Mouse (Mus musculus): ENCODE results near the gene Mphosph6. TPM values are rescaled to one million over a fixed set of nuclear protein-coding genes. Genes with fewer than 3 reads are reported as not detected.

Gene Mphosph6
- polyA plus RNA-seq, 1 experiment from 2014 or later, result 17.2 TPM

- 36% methylated on average over 2 of the region's 2 CpGs for WGBS (ENCODE audit: insufficient replicate concordance)
- TF ChIP-seq CTCF (IDR thresholded peaks at IDR 0.05; ENCODE audit: low read depth) (peak; percentile 44), EP300 (IDR thresholded peaks at IDR 0.05; ENCODE audit: low read depth) (no peak)
- Histone ChIP-seq H3K27me3 (ENCODE audit: insufficient read depth, low read length) (no peaks in the 10 kb centered on the region), H3K4me2 (ENCODE audit: low read depth, low read length) (no peak overlapping the region), H3K4me3 (ENCODE audit: low read depth, low read length) (no peak overlapping the region), H3K36me3 (replicated peaks; ENCODE audit: insufficient read depth, low read length) (no peaks in the 10 kb centered on the region), H3K27ac (ENCODE audit: low read depth) (no peak overlapping the region), H3K9me3 (ENCODE audit: low read length) (no peaks in the 10 kb centered on the region), H3K9ac (replicated peaks) (no peak overlapping the region), H3K4me1 (ENCODE audit: insufficient read depth) (no peaks in the 10 kb centered on the region)
- no peak for DNase-seq
- peak; percentile 17; the same call in 1 of the 2 replicates for ATAC-seq
These were observed 29.1 kb downstream of the Mphosph6 start for GRCm38 (mm10) chr8:117772597-117772996.

GRCm38 (mm10) chr8:117772126-117772525, 29.6 kb downstream of the Mphosph6 start:
- Histone ChIP-seq H3K9ac (replicated peaks) (no peak overlapping the region), H3K27ac (ENCODE audit: low read depth) (no peak overlapping the region), H3K4me3 (ENCODE audit: low read depth, low read length) (no peak overlapping the region), H3K4me2 (ENCODE audit: low read depth, low read length) (no peak overlapping the region), H3K4me1 (ENCODE audit: insufficient read depth) (no peaks in the 10 kb centered on the region), H3K27me3 (ENCODE audit: insufficient read depth, low read length) (no peaks in the 10 kb centered on the region), H3K36me3 (replicated peaks; ENCODE audit: insufficient read depth, low read length) (no peaks in the 10 kb centered on the region), H3K9me3 (ENCODE audit: low read length) (no peaks in the 10 kb centered on the region)
- ATAC-seq (no peak), DNase-seq (peak; percentile 58)
- whole genome bisulfite sequencing (ENCODE audit: insufficient replicate concordance), result 63% methylated on average over 2 of the region's 2 CpGs
- TF ChIP-seq CTCF (IDR thresholded peaks at IDR 0.05; ENCODE audit: low read depth) (peak; percentile 87), EP300 (IDR thresholded peaks at IDR 0.05; ENCODE audit: low read depth) (no peak)

GRCm38 (mm10) chr8:117771115-117771836, 30.5 kb downstream of the Mphosph6 start:
- Histone ChIP-seq H3K4me3 (ENCODE audit: low read depth, low read length) (no peak overlapping the region), H3K9ac (replicated peaks) (no peak overlapping the region), H3K4me2 (ENCODE audit: low read depth, low read length) (peak overlapping the region; percentile 29; the same call in 1 of the 2 replicates), H3K27me3 (ENCODE audit: insufficient read depth, low read length) (no peaks in the 10 kb centered on the region), H3K27ac (ENCODE audit: low read depth) (no peak overlapping the region), H3K36me3 (replicated peaks; ENCODE audit: insufficient read depth, low read length) (no peaks in the 10 kb centered on the region), H3K4me1 (ENCODE audit: insufficient read depth) (no peaks in the 10 kb centered on the region), H3K9me3 (ENCODE audit: low read length) (no peaks in the 10 kb centered on the region)
- ATAC-seq, result peak; percentile 49
- DNase-seq, result no peak
- TF ChIP-seq CTCF (IDR thresholded peaks at IDR 0.05; ENCODE audit: low read depth) (no peak), EP300 (IDR thresholded peaks at IDR 0.05; ENCODE audit: low read depth) (peak; percentile 67; the same call in 1 of the 2 replicates)
- WGBS (ENCODE audit: insufficient replicate concordance), result 59% methylated on average over 9 of the region's 9 CpGs

GRCm38 (mm10) chr8:117768971-117769370, 32.8 kb downstream of the Mphosph6 start:
- no peak overlapping the region for H3K4me2 ChIP-seq (ENCODE audit: low read depth, low read length)
- 82% methylated on average over 7 of the region's 7 CpGs for WGBS (ENCODE audit: insufficient replicate concordance)
- no peaks in the 10 kb centered on the region for H3K27me3 ChIP-seq (ENCODE audit: insufficient read depth, low read length)
- no peak overlapping the region for H3K4me3 ChIP-seq (ENCODE audit: low read depth, low read length)
- H3K36me3 ChIP-seq (replicated peaks; ENCODE audit: insufficient read depth, low read length), result no peaks in the 10 kb centered on the region
- no peak for DNase-seq
- TF ChIP-seq EP300 (IDR thresholded peaks at IDR 0.05; ENCODE audit: low read depth) (no peak), CTCF (IDR thresholded peaks at IDR 0.05; ENCODE audit: low read depth) (no peak)
- ATAC-seq, result no peak
- no peaks in the 10 kb centered on the region for H3K9me3 ChIP-seq (ENCODE audit: low read length)
- H3K4me1 ChIP-seq (ENCODE audit: insufficient read depth), result no peaks in the 10 kb centered on the region
- no peak overlapping the region for H3K27ac ChIP-seq (ENCODE audit: low read depth)
- no peak overlapping the region for H3K9ac ChIP-seq (replicated peaks)

- WGBS (ENCODE audit: insufficient replicate concordance), result 39% methylated on average over 5 of the region's 5 CpGs
- ATAC-seq, result no peak
- no peak for TF ChIP-seq CTCF (IDR thresholded peaks at IDR 0.05; ENCODE audit: low read depth)
- peak; percentile 56 for TF ChIP-seq EP300 (IDR thresholded peaks at IDR 0.05; ENCODE audit: low read depth)
- no peak overlapping the region for H3K9ac ChIP-seq (replicated peaks)
- no peak overlapping the region for H3K27ac ChIP-seq (ENCODE audit: low read depth)
- H3K4me2 ChIP-seq (ENCODE audit: low read depth, low read length), result no peak overlapping the region
- H3K4me3 ChIP-seq (ENCODE audit: low read depth, low read length), result no peak overlapping the region
- no peaks in the 10 kb centered on the region for H3K9me3 ChIP-seq (ENCODE audit: low read length)
- H3K4me1 ChIP-seq (ENCODE audit: insufficient read depth), result no peaks in the 10 kb centered on the region
- no peaks in the 10 kb centered on the region for H3K36me3 ChIP-seq (replicated peaks; ENCODE audit: insufficient read depth, low read length)
- no peak for DNase-seq
- no peaks in the 10 kb centered on the region for H3K27me3 ChIP-seq (ENCODE audit: insufficient read depth, low read length)
These were observed 35.8 kb downstream of the Mphosph6 start for GRCm38 (mm10) chr8:117765947-117766346.

GRCm38 (mm10) chr8:117764625-117765024, 37.1 kb downstream of the Mphosph6 start:
- H3K4me2 ChIP-seq (ENCODE audit: low read depth, low read length), result no peak overlapping the region
- no peaks in the 10 kb centered on the region for H3K4me1 ChIP-seq (ENCODE audit: insufficient read depth)
- H3K9me3 ChIP-seq (ENCODE audit: low read length), result no peaks in the 10 kb centered on the region
- no peak overlapping the region for H3K4me3 ChIP-seq (ENCODE audit: low read depth, low read length)
- no peaks in the 10 kb centered on the region; the same call in 1 of the 2 replicates for H3K36me3 ChIP-seq (replicated peaks; ENCODE audit: insufficient read depth, low read length)
- WGBS (ENCODE audit: insufficient replicate concordance), result 62% methylated on average over 4 of the region's 4 CpGs
- H3K9ac ChIP-seq (replicated peaks), result no peak overlapping the region
- DNase-seq, result no peak
- no peak overlapping the region for H3K27ac ChIP-seq (ENCODE audit: low read depth)
- no peak for TF ChIP-seq CTCF (IDR thresholded peaks at IDR 0.05; ENCODE audit: low read depth)
- TF ChIP-seq EP300 (IDR thresholded peaks at IDR 0.05; ENCODE audit: low read depth), result no peak
- H3K27me3 ChIP-seq (ENCODE audit: insufficient read depth, low read length), result no peaks in the 10 kb centered on the region
- ATAC-seq, result no peak
